Mouse (Mus musculus) brown adipose tissue, adult 24 weeks (tissue): ENCODE results near the gene Fyn. TPM values are rescaled to one million over a fixed set of nuclear protein-coding genes. Genes with fewer than 3 reads are reported as not detected.

Experiments used
- H3K27ac ChIP-seq: fragments of 200-500 bp; replicated peaks from 2 replicates; pipeline ENCODE4 v1.5.1; 2012; ENCODE audit warnings: low read depth, mild to moderate bottlenecking, low read length
- H3K4me1 ChIP-seq: fragments of 200-500 bp; 2 replicates; pipeline ENCODE4 v1.6.1; 2012; ENCODE audit warnings: low read length, mixed read lengths; ENCODE audit not compliant: control insufficient read depth, insufficient read depth, insufficient read length
- H3K4me3 ChIP-seq: fragments of 200-500 bp; 2 replicates; pipeline ENCODE4 v1.5.1; 2012; ENCODE audit warnings: low read depth, mild to moderate bottlenecking, low read length, moderate library complexity; ENCODE audit not compliant: insufficient read depth
- polyA plus RNA-seq: library from polyadenylated mRNA; stranded (reverse); fragments of >200 nt; gene quantifications from 2 replicates; pipeline ENCODE4 v1.2.4, GENCODE M21; 2012; ENCODE audit not compliant: missing spikeins, insufficient read depth, insufficient read length

The Fyn gene
- polyA plus RNA-seq, 1 experiment: 7.6 TPM

DNA sequence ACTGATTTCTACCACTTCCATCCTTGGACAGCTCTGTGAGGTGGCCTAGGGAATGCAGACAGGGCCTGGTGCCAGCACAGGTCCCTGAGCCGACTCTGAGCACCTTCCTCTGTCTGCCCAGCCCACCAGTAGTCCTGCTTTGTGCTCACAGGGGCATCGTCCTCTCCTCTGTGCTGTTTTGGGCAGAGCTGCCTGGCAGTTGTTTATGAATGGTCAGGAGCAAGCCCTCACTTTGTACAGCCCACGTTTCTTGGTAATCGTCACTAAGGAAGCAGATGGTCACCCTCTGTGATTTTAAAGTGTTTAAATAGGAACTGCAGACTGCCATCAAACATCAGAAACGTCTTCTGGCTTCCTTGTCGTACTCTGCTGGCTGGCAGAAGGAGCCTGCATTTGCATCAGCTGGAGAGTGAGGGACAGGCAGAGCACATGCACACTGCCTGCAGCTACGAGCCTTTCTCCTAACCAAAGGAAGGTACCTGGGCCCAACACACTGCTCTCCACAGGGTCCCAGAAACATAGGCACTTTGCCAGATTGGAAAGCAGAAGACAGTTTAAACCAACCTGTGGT is 173.4 kb downstream of the Fyn start:
- H3K4me1 ChIP-seq: peaks cover 9% of the 10 kb centered on the region; the same call in 1 of the 2 replicates
- no peak overlapping the region for H3K27ac ChIP-seq
- no peak overlapping the region for H3K4me3 ChIP-seq

DNA sequence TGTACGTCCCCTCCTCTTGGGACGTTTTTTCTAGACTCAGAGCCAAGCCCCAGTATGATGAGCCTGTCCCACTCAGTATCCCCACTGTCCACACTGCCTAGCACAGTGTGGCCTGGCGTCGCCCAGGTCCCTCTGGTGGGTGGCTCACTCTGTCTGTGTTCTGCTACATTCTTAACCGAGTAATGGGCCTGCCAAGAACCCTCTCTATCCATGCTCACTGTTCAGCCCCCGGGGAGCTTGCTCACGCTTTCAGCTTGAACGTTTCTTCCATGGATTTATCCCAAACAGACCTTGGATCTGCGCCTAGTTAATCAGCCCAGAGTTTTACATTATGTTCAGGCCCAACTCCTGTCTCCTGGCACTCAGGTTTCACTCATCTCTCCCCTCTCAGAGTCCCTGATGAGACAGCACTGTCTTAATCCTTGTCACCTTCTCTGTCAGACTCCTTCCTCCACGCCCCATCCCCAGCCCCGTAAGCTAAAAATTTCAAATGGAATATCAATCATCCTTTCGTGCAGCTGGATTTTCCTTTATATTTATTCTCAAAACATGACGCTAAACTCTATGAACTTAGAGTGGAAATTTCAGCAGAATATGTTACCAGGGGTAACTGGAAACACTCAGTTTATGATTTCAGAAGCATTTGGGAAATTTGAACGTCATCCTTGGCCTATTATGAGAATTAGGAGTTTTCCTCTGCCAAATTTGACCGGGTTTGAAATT is 174.0 kb downstream of the Fyn start:
- Histone ChIP-seq H3K4me3 (no peak overlapping the region), H3K4me1 (peaks cover 9% of the 10 kb centered on the region; the same call in 1 of the 2 replicates), H3K27ac (peak overlapping the region; percentile 29; the same call in 1 of the 2 replicates)

DNA sequence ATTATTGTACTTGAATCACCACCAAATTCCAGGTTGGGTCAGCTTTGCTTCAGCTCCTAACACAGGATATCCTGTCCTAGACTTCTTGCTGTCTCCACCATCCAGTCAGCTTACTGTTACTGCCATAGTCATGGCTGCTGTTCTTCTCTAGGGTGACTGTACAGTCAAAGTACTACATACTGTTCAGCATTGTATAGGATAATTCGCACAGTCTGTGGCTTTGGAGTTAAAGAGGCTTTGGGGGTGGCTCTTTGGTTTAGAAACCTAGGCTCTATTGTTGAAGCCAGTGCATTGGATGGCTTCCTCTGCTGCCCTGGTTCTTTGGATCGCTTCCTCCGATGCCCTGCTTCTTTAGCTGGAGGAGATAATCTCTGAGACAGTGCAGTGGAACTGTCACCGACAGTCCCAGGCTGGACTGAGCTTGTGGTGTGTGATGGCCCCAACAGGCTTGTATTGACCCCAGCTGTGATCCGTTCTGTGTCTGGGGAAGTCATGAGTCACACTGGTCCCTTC is 174.7 kb downstream of the Fyn start:
- Histone ChIP-seq H3K4me3 (no peak overlapping the region), H3K27ac (no peak overlapping the region), H3K4me1 (peaks cover 9% of the 10 kb centered on the region; the same call in 1 of the 2 replicates)

DNA sequence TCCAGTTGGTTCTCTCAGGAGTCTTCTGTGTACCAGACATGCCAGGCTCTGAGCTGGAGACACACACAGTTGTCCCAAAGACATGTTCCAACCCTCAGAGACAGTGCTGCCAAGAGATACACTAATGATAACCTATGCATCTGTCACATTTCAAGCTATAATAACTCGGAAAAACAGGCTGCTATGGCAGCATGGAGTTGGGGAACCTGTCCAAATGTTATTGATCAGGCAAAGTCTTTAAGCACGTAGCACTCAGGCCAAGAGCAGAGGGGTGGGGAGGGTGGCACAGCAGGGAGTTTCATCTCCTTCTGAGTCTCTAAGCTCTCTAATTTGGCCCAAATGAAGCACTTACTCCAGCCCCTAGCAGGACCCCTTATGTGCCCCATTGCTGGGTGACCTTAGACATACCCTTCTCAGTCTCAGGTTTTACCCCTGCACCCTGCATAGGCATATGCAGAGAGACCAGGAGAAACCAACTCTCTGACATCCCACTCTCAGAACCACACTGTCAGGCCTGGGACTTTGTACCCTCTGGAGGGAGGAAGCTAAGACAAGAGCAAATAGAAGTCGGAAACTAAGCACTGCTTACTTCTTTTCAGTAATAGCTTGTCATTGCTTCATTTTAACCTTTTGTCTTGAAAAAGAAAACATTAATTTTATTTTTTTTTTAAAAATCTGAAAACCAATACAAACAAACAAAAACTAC is 178.9 kb downstream of the Fyn start:
- Histone ChIP-seq H3K4me3 (no peak overlapping the region), H3K4me1 (peaks cover 5% of the 10 kb centered on the region; the same call in 1 of the 2 replicates), H3K27ac (no peak overlapping the region)

DNA sequence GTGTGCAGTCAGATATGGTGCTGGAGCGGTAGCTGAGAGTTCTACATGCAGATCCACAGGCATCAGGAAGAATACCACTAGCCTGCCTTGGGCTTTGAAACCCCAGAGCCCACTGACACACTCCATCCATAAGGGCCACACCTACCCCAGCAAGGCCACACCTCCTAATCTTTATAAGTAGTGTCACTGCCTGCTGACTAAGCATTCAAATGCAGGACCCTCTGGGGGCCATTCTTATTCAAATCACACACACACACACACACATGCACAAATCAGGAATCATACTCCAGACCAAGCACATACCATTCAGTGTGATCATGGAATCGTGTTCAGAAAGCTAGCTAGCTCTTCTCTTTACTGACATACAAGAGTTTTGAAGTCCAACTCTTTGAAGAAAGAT is 182.1 kb downstream of the Fyn start:
- no peaks in the 10 kb centered on the region for H3K4me1 ChIP-seq
- no peak overlapping the region for H3K27ac ChIP-seq
- H3K4me3 ChIP-seq: no peak overlapping the region

DNA sequence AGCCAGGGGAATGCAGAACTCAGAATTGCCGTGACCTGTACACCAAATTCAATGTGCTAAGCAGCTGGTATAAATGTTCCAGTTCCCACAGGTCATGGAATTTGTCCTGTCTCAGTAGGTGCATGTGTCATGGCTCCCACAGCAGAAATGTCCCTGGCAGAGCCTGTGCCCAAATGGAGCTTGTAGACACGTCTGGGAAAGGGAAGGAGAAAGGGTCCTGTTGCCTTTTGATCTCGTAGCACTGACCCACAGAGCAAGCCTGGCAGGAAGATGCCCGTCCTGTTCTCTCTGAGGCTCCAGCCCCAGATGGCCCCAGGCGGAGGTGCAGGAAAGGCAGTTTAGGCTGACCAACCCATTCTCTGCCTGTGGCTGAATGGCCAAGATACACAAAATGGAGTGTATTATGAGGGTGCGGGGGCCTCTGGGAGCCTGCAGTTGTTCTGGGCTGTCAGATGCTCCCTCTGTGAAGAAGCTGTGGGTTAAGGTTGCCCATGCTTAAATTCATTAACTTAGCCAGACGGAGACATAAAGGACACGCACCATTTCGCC is 183.1 kb downstream of the Fyn start:
- no peak overlapping the region for H3K27ac ChIP-seq
- no peaks in the 10 kb centered on the region for H3K4me1 ChIP-seq
- H3K4me3 ChIP-seq: no peak overlapping the region

DNA sequence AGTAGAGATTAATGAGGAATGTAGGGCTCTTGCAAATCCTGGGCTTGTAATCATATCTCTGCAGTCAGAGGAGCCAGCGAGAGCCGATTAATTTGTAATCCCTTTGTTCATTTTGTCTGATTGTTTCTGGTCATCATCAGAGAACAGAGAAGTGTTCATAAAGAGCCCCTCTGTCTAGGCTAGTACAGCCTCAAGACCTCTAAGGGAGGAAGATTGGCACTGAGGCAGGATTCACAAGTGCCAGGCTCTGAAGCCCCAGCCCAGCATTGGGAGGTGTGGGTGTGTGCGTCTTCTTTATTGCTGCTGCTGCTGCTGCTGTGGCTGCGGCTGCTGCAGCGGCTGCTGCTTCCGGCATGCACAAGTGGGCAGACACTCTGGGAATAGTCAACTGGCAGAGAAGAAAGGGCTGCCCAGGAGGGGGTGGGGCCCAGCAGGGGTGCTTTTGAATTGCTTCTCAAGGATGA is 183.7 kb downstream of the Fyn start:
- Histone ChIP-seq H3K4me3 (no peak overlapping the region), H3K4me1 (no peaks in the 10 kb centered on the region), H3K27ac (no peak overlapping the region)

DNA sequence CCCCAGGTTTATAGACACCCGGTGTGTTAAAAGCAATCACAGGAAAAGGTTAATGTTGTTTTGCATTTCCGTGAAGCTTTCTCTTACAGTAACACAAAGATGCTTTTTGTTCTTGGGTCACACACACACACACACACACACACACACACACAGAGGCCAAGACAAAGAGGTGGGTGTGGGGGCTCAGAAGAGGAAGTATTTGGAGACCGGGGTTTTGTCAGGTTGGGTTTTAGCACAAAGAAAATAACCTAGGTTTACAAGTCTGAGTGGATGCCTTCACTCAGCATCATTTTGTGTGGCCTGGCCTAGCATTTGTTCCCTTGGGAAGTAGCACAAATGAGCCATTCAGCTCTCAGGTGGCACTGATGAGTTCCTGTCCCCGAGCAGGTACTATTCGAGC is 184.2 kb downstream of the Fyn start:
- Histone ChIP-seq H3K27ac (no peak overlapping the region), H3K4me3 (no peak overlapping the region), H3K4me1 (no peaks in the 10 kb centered on the region)

DNA sequence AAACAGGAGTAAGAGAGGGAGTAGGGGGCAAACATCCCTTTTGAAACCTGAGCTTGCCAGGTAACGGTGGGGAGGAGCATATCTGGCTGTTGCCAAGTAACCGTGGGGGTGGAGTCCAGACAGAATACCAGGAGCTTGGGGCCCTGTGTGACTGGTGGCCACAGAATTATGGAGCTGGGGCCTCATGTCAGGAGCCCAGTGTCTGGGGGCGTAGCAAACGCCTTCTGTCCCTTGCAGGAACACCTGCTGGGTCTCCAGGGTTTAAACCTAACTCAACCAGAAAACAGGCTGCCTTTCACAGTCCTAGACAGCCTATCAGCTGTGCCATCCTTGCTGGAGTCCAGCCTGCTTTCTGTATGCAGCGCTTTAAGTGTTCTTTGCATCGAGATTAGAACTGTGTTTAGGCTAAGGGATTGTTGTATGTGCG is 186.6 kb downstream of the Fyn start:
- Histone ChIP-seq H3K27ac (no peak overlapping the region), H3K4me1 (0 out of 2 replicates have a peak, but pooled peaks cover 3% of the 10 kb centered on the region), H3K4me3 (no peak overlapping the region)

DNA sequence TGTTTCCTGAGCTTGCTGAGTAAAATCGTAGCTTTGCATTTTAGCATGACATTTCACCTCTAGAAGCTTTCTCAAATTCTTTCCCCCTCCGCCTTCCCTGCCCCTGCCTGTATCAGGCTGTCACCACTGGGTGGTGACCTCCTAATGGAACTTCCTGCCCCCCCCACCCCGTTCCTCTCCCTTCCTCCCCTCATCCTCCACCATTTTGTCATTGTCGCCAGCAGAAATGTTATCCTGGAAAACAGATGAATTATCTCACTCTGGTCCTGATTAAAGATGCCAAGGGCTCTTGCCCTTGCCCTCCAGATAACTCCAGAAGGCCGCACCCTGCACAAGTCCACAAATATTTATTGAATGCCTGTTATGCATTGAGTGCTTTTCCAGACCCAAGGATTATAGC is 187.1 kb downstream of the Fyn start:
- H3K4me3 ChIP-seq: no peak overlapping the region
- H3K4me1 ChIP-seq: peaks cover 6% of the 10 kb centered on the region; the same call in 1 of the 2 replicates
- H3K27ac ChIP-seq: no peak overlapping the region

DNA sequence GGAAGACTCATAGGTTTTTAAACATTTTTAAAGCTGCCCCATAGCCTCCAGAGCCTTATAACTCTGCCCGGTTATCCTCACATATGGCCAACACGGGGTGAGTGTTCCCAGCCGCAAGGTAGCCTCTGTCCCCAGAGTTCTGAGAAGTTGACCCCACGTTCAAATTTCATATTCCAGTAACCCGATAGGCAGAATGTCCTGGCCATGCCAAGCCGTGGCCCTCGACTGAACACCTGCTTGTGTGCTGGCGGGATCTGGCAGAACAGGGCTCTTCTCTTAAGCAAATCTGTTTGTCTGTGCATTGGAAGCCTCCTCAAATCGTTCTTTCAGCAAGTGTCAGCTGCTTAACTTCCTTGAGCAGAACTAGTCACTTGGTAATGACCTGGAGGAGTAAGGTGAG is 188.7 kb downstream of the Fyn start:
- H3K4me1 ChIP-seq: peaks cover 6% of the 10 kb centered on the region; the same call in 1 of the 2 replicates
- no peak overlapping the region for H3K4me3 ChIP-seq
- no peak overlapping the region for H3K27ac ChIP-seq

DNA sequence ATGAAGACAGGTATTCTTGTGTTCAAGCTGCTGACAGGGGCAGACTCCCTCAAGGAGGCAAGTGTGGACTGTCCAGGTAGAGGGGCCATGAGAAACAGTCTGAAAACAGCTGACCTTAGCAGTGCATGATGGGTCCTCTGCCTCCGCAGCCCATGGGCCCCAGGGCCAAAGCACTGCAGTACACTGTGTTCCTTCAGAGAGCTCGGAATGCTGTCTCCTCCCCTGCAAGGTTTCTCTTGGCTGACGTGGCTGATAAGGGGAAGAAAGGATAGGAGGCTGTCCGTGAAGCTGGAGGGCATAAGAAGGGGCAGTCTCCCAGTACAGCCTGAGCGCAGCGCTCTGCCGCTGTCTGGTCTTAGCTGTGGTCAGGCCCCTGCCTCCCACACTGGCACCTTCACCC is 189.2 kb downstream of the Fyn start:
- peaks cover 6% of the 10 kb centered on the region; the same call in 1 of the 2 replicates for H3K4me1 ChIP-seq
- no peak overlapping the region for H3K27ac ChIP-seq
- H3K4me3 ChIP-seq: no peak overlapping the region

DNA sequence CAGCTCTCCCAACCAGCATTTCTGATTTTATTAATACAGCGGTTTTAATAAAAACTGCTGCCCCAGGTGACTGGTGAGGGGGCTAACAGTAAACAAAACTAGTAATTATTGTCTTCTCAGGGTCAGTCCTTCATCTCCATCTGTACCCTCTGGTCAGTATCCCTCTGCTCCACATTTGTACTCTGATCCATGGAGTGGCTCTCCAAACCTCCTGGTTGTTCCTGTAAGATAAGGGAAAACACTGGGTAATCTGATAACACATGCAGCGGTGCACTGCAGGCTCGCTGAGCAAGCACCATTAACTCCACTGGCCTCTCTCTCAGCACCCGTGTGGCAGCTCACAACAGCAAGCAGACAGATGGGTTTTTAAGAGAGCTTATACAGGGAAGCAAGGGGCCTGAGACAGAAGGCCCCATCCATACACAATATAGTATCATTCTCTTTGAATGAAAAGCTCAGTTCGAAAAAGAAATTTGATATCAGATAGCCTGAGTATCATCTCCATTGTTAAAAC is 189.9 kb downstream of the Fyn start:
- Histone ChIP-seq H3K27ac (no peak overlapping the region), H3K4me3 (no peak overlapping the region)

DNA sequence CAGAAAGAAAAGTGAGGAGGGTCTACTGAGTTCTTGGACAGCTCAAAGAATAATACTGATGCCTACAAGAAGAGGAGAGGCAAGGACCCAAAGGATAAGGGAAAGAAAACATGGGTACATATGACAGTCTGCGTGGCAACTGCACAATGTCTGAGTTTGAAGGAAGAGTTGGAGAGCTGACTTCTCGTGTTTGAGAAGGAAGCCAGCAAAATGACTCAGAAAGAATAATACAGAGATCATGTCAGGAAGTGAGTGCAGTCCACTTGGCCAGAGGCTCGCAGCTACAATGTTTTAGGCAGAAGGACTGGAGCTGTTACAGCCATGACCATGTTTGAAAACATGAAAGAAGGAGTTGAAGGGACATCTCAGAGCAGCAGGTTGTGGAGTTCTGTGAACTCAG is 190.7 kb downstream of the Fyn start:
- peaks cover 6% of the 10 kb centered on the region; the same call in 1 of the 2 replicates for H3K4me1 ChIP-seq
- H3K27ac ChIP-seq: no peak overlapping the region
- no peak overlapping the region for H3K4me3 ChIP-seq

More for the DNA sequence above, 189.9 kb downstream of the Fyn start:
- peaks cover 6% of the 10 kb centered on the region; the same call in 1 of the 2 replicates for H3K4me1 ChIP-seq

DNA sequence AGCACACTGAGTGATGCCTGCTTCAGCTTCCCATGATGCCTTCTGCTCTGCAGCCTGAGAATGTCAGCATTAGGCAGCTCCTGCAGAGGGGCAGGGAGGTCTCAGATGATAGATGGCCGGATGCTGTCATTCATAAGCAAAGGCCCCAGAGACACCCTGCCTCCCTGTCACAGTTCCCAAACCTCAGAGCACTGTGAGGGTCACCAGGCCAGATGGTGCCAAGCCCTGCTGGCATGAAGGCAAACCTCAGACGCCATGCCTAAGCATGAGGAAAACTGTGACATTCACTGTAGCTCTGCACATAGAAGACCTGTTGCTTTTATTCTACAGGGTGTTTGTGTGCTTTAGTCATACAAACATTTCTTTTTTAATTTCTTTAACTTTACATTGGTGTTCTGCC is 193.7 kb downstream of the Fyn start:
- H3K27ac ChIP-seq: no peak overlapping the region
- no peak overlapping the region for H3K4me3 ChIP-seq
- H3K4me1 ChIP-seq: peaks cover 6% of the 10 kb centered on the region; the same call in 1 of the 2 replicates
